Mouse (Mus musculus) ovary, adult 18-20 months (tissue): ENCODE results near the gene Zscan4f.
"Not testable (repeated sequence)": the region's sequence is repeated elsewhere in the genome, so short reads cannot be mapped to it uniquely, and the experiment has no call there.

ENCODE experiments used
- DNase-seq: peaks from one replicate; pipeline ENCODE4 v3.0.0; 2022; ENCODE audit warnings: low spot score, mixed read lengths

The Zscan4f gene

GRCm38 (mm10) chr7:11397615-11398014 is at the start of gene Zscan4f:
Gene Zscan4f, plus strand, starts transcription at chr7:11397915.
- DNase-seq = not testable (repeated sequence)

- not testable (repeated sequence) for DNase-seq
These were observed 13.1 kb upstream of the Zscan4f start for GRCm38 (mm10) chr7:11384641-11385040.
